Mouse (Mus musculus): ENCODE results near the gene Fam193b. TPM values are rescaled to one million over a fixed set of nuclear protein-coding genes. Genes with fewer than 3 reads are reported as not detected.

The Fam193b gene
- 29.1 and 32.1 TPM in 2 replicates for polyA plus RNA-seq (2015; fragmentation: Nextera tagmentation; extraction: Ambion mirVana)

DNA sequence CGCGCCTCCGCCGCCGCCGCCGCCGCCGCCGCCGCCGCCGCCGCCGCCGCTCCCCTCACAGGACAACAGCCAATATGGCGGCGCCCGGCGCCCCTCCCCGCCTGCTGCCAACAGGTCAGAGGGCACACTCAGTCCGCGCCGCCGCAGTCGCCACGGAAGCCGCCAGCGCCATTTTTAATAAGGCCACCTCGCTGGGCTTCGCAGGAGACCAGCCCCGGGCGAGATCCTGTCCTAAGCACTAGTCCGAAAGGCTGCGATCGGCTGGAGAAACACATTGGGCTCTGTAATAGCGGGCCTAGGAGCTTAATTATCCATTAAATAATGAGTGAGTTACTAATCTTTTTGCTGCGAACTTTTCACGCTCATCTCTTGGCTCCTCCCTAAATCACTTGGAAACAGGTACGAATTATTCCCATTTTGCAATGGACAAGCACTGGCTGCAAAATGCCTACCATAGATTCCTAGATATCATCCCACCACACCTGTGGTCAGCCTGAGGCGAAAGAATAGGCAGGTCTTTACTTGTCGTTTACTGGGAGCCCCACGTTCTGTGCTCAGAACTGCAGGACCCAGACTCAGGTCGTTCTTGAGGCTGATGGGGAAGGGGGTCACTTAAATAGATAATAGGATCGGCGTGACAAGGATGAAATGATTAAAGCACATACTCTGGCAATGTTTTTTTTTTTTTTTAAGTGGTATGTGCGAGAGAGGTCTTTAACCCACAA, at the start of gene Fam193b:
Fam193b (minus strand) TSS at position 94 of the 725 bp plus-strand sequence.
- Histone ChIP-seq H3K9ac (peak within 1 kb of the TSS; percentile 83), H3K9me3 (no peaks in the 10 kb centered on the region), H3K27ac (peak within 1 kb of the TSS; percentile 89), H3K27me3 (replicated peaks) (no peaks in the 10 kb centered on the region), H3K4me1 (peaks cover 12% of the 10 kb centered on the region), H3K36me3 (peaks cover 3% of the 10 kb centered on the region; the same call in 1 of the 2 replicates), H3K4me2 (peak within 1 kb of the TSS; percentile 90), H3K4me3 (replicated peaks) (peak within 1 kb of the TSS; percentile 96)
- under 1% methylated on average over 41 of the region's 47 CpGs for WGBS
- peak; percentile 88 for ATAC-seq (ENCODE audit: insufficient read depth, low FRiP score, low read depth)

DNA sequence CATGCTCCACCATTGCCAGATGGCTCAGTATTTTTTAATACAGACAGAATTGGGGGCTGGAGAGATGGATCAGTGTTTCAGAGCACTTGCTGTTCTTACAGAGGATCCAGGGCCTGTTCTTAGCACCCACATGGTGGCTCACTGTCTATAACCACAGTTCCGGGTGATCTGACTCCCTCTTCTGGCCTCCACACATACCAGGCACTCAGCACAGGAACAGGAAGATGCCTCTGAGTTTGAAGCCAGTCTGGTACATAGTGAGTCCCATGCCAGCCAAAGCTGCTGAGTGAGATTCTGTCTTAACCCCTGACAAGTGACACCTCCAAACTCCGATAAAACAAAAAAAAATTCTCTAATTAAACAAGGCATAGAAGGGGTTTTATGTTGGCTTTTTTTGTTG, 49.4 kb upstream of the Fam193b start:
- no peak overlapping the region for H3K27ac ChIP-seq
- no peak overlapping the region for H3K4me2 ChIP-seq
- ATAC-seq (ENCODE audit: insufficient read depth, low FRiP score, low read depth) = no peak
- 82% methylated on average over 2 of the region's 2 CpGs for WGBS
- H3K9me3 ChIP-seq = no peaks in the 10 kb centered on the region
- no peaks in the 10 kb centered on the region for H3K27me3 ChIP-seq (replicated peaks)
- H3K9ac ChIP-seq = no peak overlapping the region
- H3K4me1 ChIP-seq = peaks cover 13% of the 10 kb centered on the region; the same call in 1 of the 2 replicates
- no peaks in the 10 kb centered on the region; the same call in 1 of the 2 replicates for H3K36me3 ChIP-seq
- H3K4me3 ChIP-seq (replicated peaks) = no peak overlapping the region

- no peak for ATAC-seq (ENCODE audit: insufficient read depth, low FRiP score, low read depth)
- Histone ChIP-seq H3K27ac (no peak overlapping the region), H3K27me3 (replicated peaks) (no peaks in the 10 kb centered on the region), H3K9me3 (no peaks in the 10 kb centered on the region), H3K9ac (no peak overlapping the region), H3K4me3 (replicated peaks) (no peak overlapping the region), H3K4me2 (no peak overlapping the region), H3K4me1 (peaks cover 12% of the 10 kb centered on the region; the same call in 1 of the 2 replicates), H3K36me3 (no peaks in the 10 kb centered on the region)
- WGBS = 85% methylated on average over 4 of the region's 4 CpGs
These were observed 48.4 kb upstream of the Fam193b start for GRCm38 (mm10) chr13:55619328-55619727.

GRCm38 (mm10) chr13:55613471-55613870, 42.6 kb upstream of the Fam193b start:
- no peak for ATAC-seq (ENCODE audit: insufficient read depth, low FRiP score, low read depth)
- WGBS = 48% methylated on average over 5 of the region's 5 CpGs

GRCm38 (mm10) chr13:55611996-55612395, 41.1 kb upstream of the Fam193b start:
- ATAC-seq (ENCODE audit: insufficient read depth, low FRiP score, low read depth) = no peak
- peaks cover 25% of the 10 kb centered on the region for H3K36me3 ChIP-seq
- H3K27ac ChIP-seq = no peak overlapping the region
- no peaks in the 10 kb centered on the region for H3K9me3 ChIP-seq
- no peaks in the 10 kb centered on the region for H3K4me1 ChIP-seq
- 92% methylated on average over 7 of the region's 7 CpGs for WGBS
- H3K4me3 ChIP-seq (replicated peaks) = no peak overlapping the region
- no peaks in the 10 kb centered on the region for H3K27me3 ChIP-seq (replicated peaks)
- no peak overlapping the region for H3K4me2 ChIP-seq
- no peak overlapping the region for H3K9ac ChIP-seq

More at GRCm38 (mm10) chr13:55613471-55613870, 42.6 kb upstream of the Fam193b start:
- no peak overlapping the region for H3K4me3 ChIP-seq (replicated peaks)
- H3K4me2 ChIP-seq = no peak overlapping the region
- no peak overlapping the region for H3K9ac ChIP-seq
- H3K27me3 ChIP-seq (replicated peaks) = no peaks in the 10 kb centered on the region
- no peaks in the 10 kb centered on the region for H3K4me1 ChIP-seq
- H3K9me3 ChIP-seq = no peaks in the 10 kb centered on the region
- no peak overlapping the region for H3K27ac ChIP-seq
- peaks cover 14% of the 10 kb centered on the region for H3K36me3 ChIP-seq

GRCm38 (mm10) chr13:55607624-55608006, 36.7 kb upstream of the Fam193b start:
- Histone ChIP-seq H3K36me3 (peaks cover 25% of the 10 kb centered on the region), H3K27ac (no peak overlapping the region), H3K9me3 (no peaks in the 10 kb centered on the region), H3K27me3 (replicated peaks) (no peaks in the 10 kb centered on the region), H3K4me3 (replicated peaks) (no peak overlapping the region), H3K4me1 (no peaks in the 10 kb centered on the region), H3K4me2 (no peak overlapping the region), H3K9ac (no peak overlapping the region)
- WGBS = 88% methylated on average over 2 of the region's 2 CpGs
- no peak for ATAC-seq (ENCODE audit: insufficient read depth, low FRiP score, low read depth)

GRCm38 (mm10) chr13:55606899-55607623, 36.1 kb upstream of the Fam193b start:
- Histone ChIP-seq H3K4me2 (no peak overlapping the region), H3K27ac (no peak overlapping the region), H3K36me3 (peaks cover 25% of the 10 kb centered on the region), H3K27me3 (replicated peaks) (no peaks in the 10 kb centered on the region), H3K9ac (no peak overlapping the region), H3K4me3 (replicated peaks) (no peak overlapping the region), H3K4me1 (no peaks in the 10 kb centered on the region), H3K9me3 (no peaks in the 10 kb centered on the region)
- no peak for ATAC-seq (ENCODE audit: insufficient read depth, low FRiP score, low read depth)
- 76% methylated on average over 10 of the region's 10 CpGs for WGBS

- 89% methylated on average over 3 of the region's 3 CpGs for WGBS
- ATAC-seq (ENCODE audit: insufficient read depth, low FRiP score, low read depth) = no peak
- no peaks in the 10 kb centered on the region for H3K9me3 ChIP-seq
- H3K36me3 ChIP-seq = peaks cover 20% of the 10 kb centered on the region
- H3K27me3 ChIP-seq (replicated peaks) = no peaks in the 10 kb centered on the region
- no peak overlapping the region for H3K27ac ChIP-seq
- no peak overlapping the region for H3K4me2 ChIP-seq
- H3K4me3 ChIP-seq (replicated peaks) = no peak overlapping the region
- no peak overlapping the region for H3K9ac ChIP-seq
- H3K4me1 ChIP-seq = peaks cover 8% of the 10 kb centered on the region
These were observed 33.7 kb upstream of the Fam193b start for GRCm38 (mm10) chr13:55604606-55605005.

- Histone ChIP-seq H3K9me3 (no peaks in the 10 kb centered on the region), H3K4me3 (replicated peaks) (no peak overlapping the region), H3K9ac (no peak overlapping the region), H3K27ac (no peak overlapping the region), H3K27me3 (replicated peaks) (no peaks in the 10 kb centered on the region), H3K4me1 (peaks cover 8% of the 10 kb centered on the region), H3K4me2 (no peak overlapping the region), H3K36me3 (peaks cover 14% of the 10 kb centered on the region)
- ATAC-seq (ENCODE audit: insufficient read depth, low FRiP score, low read depth) = no peak
- 6% methylated on average over 3 of the region's 3 CpGs for WGBS
These were observed 30.7 kb upstream of the Fam193b start for GRCm38 (mm10) chr13:55601611-55602010.

DNA sequence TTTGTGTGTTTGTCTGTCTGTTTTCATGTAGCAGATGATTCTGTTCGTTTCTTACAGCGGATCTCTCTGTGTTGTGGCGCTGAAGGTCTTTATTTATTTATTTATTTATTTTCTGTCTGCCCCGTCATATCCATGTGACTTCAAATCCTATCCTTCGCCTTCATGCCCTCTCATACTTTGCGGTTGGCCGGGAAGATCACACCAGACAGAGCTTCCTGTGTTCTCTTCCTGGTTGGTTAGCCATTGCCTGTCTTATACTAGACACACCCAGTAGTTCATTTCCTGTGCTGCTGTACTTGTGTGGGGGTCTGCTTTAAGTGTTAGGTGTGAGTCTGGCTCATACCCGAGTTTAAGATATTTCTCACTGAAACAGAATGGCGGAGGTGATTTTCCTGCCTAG, 29.7 kb upstream of the Fam193b start:
- no peak for ATAC-seq (ENCODE audit: insufficient read depth, low FRiP score, low read depth)
- no peaks in the 10 kb centered on the region for H3K27me3 ChIP-seq (replicated peaks)
- WGBS = 16% methylated on average over 9 of the region's 9 CpGs

GRCm38 (mm10) chr13:55599566-55600540, 28.9 kb upstream of the Fam193b start, which contains the start of gene B4galt7:
TSS of gene B4galt7 (plus strand) at chr13:55599896.
- peak within 1 kb of the TSS; percentile 77 for H3K9ac ChIP-seq
- H3K4me1 ChIP-seq = peaks cover 8% of the 10 kb centered on the region
- H3K4me2 ChIP-seq = peak within 1 kb of the TSS; percentile 71
- WGBS = 8% methylated on average over 51 of the region's 51 CpGs
- peak; percentile 87 for ATAC-seq (ENCODE audit: insufficient read depth, low FRiP score, low read depth)
- no peaks in the 10 kb centered on the region for H3K27me3 ChIP-seq (replicated peaks)
- H3K36me3 ChIP-seq = peaks cover 30% of the 10 kb centered on the region
- H3K4me3 ChIP-seq (replicated peaks) = peak within 1 kb of the TSS; percentile 95
- H3K27ac ChIP-seq = peak within 1 kb of the TSS; percentile 35; the same call in 1 of the 2 replicates
- H3K9me3 ChIP-seq = no peaks in the 10 kb centered on the region

More for the DNA sequence above, 29.7 kb upstream of the Fam193b start:
- Histone ChIP-seq H3K9ac (peak overlapping the region; percentile 77; the same call in 1 of the 2 replicates), H3K27ac (no peak overlapping the region), H3K4me2 (peak overlapping the region; percentile 71), H3K9me3 (no peaks in the 10 kb centered on the region), H3K36me3 (peaks cover 23% of the 10 kb centered on the region), H3K4me1 (peaks cover 8% of the 10 kb centered on the region), H3K4me3 (replicated peaks) (peak overlapping the region; percentile 95)
